Mouse (Mus musculus) spleen, postnatal 4 days (tissue): ENCODE results near the gene Kras.

Experiments used
- DNase-seq, 2 experiments: peaks; one replicate each; pipeline ENCODE4 v3.0.0; 2022; ENCODE audit warnings: low spot score in 2 of 2

Gene Kras

DNA sequence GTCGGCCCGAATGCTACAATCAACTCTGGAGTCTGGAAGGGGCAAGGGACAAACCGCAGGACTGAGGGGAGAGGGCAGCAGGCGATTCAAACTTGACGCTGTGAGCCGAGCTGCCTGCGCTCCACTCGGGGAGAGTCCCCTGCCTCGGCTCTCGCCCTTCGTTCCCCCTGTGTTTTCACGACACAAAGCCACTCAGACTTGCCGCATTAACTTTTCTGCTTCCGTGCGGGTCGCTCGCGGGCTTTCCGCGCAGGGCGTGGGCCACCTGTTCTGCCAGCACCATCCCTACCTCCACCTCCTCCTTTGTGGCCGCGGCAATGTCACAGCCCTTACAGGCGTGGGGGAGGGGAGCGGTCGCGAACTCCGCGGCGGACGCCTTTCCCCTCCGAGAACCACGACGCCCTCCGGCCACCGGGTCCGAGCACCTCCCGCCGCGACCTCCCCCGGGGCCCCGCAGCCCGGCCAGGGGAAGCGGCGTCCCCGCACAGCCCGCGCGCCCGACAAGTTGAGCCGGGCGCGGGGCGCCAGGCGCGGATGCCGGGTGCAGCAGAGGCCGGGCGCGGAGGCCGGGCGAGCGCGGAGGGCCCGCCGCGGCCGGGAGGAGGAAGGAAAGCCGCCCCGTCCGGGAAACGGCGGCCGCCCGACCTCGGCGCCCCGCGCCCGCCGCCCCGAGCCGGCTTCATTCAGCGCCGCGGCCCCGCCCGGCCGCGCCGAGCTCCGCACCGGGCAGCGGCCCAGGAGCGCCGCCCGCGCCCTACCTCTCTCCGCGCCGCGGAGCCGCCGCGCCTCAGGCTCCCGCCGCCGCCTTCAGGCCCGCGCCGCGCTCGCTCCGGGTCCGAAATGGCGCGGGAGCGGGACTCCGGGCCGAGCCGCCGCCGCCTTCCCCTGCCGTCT is 501 bp downstream of the Kras start:
- peak; percentile 68 to 87 for DNase-seq

DNA sequence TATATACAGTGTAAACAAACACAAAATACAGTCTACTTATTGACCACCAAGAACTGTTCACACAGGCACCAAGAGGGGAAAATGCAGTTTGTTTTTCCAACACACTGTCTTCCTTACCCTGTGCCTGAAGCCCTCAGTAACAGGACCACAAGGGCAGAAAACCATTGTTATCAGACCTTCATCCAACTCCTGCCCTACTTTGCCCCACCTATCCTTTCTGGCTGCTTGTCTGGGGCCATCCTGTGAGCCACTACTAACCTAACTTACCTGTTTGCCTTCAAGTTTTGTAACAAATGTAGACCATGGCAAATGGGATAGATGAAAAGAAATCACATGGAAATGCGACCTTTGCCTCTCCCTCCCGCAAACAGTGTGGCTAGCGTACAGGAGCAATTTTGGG is 2.2 kb downstream of the Kras start:
- DNase-seq, result no peak

DNA sequence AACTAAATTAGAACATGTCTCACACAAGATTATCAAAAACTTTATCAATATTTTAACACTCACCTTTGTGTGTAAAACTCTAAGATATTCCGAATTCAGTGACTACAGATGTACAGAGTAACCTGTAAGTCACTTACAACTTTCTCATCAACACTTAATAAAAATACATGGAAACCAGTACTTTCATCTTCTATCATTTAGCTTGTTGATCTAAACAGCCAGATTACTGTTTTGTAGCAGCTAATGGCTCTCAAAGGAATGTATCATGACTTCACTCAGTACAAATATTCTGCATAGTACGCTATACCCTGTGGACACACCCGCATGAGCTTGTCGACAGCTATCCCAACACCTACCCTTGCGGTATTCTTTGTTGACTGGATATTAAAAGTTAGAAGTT is 3.2 kb downstream of the Kras start:
- no peak for DNase-seq

DNA sequence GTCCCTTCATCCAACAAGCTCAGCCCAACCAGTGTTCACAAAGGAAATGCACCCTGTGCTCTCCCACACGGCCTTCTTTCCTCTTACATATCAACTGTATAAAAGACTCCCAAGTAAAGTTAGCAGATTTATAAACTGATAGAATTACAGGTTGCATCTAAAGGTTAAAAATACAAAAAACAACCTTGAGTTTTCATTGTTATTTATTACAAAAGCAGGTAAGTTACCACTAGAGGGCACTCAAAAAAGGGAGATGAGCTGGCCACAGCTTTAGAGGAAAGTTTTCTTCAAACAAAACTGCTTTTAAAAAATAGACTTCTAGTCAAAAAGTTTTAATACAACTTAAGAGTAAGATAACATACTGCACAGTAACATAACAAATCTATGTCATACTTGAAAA is 7.5 kb downstream of the Kras start:
- no peak for DNase-seq

DNA sequence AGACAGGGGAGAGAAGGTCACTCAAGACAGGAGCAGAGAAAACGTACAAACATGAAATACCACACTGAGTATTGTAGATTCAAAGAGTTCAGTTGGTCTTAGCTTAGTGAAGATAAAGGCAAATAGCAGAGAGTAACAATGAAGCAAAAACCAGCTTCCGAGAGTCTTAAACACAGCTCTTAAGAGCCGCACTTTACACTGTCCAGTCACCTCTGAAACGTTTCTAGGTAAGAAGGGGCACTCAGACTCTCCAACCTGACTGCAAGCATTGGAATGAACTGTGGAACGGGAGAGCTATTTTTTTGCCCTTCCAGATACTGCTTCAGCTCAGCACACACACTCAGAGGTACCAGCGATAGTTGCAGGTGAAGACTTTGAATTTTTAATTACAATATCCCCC is 9.8 kb downstream of the Kras start:
- no peak for DNase-seq

DNA sequence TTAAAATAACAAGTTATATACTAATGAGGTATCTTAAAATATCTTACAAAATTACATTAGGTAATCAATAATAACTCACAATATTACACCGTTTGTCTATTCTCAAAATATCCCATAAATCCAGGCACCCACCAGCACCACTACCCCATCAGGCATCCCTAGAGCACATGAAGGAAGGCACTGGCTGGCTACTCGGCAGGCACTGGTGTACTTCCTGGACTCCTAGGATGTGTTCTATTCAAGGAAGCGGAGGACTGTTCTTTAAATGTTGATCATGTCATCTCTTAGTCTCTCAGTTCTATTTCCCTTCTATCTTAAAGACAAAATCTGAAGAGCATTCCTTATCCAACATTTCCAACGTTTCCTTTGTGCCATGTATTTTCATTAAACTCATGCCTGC is 12.9 kb downstream of the Kras start:
- no peak for DNase-seq

DNA sequence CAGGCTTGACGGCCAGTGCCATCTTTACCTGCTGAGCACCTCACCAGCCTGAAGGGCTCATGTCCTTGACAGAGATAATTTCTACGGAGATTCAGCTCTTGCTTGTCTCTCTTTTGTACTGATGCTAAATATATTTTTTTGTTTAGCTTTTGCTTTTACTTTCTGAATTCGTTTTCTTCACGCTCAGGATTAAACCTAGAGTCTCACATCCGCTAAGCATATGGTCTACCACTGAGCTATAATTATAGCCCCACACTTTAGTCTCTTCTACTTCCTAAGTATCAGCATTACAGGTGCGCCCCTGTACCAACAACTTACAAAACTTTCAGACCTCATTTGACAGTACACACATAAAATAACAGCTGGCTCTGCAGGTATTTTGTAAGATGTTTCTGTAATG is 14.7 kb downstream of the Kras start:
- no peak for DNase-seq

DNA sequence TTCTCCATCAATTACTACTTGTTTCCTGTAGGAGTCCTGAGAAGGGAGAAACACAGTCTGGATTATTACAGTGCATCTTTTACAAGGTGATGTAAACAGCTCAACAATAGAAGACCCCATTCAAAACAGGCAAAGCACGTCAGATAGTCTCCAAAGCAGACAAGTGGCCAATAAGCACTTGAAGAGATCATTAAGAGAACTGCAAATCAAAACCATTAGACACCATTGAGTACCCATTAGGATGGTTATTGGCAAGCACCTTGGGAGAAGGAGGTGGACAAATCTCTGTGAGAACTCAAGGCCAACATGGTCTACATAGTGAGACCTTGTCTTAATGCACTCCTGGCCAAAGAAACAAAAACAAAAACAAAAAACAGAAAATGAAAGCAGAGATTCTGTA is 15.6 kb downstream of the Kras start:
- no peak for DNase-seq

DNA sequence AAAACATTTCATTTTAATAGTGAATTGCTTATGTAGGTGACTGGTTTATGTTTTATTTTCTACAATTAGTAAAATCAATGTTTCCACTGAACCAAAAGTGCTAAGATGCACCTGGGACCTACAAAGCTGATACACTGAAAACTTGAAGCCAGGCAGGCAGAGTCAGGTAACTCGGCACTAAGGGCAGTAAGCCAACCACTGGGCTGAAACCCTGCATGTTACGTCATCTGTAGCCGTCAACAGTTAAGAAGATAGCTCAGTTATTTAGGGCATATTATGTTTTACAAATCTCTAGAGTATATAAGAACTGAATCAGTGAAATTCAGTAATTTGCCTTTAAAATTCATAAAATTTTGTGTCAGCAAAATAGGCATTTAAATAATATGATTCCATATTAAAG is 23.7 kb downstream of the Kras start:
- no peak for DNase-seq

DNA sequence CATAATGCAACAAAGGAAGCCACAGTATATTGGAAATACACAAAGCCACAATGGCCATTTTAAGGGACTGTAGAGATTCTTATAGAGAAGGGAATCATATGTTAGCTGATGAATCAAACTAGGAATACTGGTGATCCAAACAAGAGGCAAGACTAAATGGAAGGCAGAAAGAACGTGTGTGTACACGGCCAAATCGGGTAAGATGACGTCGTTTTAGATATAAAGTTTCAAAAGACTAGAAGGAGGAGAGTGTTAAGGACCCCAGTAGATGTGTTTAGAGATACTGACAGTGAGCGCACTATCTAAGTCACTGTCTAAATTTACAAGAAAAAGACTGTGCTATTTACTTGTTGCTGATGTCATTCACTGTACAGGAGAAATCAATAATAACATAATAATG is 25.8 kb downstream of the Kras start:
- DNase-seq, result no peak

DNA sequence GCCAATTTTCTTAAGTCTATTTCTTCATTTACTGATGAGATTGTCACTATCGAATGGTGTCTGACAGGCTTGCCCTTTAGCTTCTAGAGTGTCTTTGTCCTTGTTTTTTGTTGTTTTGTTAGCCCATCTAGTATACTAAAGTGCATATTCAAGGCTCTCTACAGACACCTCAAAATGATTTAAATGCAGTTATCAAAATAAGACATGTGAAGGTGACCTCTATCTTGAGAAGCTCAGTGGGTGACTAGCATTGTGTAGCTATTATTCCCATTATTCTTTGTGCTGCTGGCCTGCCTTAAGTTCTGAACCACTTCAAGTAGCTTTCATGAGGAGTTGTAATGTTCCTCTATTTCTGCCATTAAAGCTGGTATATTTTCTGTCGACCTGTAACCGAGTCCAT is 34.2 kb downstream of the Kras start:
- no peak for DNase-seq

DNA sequence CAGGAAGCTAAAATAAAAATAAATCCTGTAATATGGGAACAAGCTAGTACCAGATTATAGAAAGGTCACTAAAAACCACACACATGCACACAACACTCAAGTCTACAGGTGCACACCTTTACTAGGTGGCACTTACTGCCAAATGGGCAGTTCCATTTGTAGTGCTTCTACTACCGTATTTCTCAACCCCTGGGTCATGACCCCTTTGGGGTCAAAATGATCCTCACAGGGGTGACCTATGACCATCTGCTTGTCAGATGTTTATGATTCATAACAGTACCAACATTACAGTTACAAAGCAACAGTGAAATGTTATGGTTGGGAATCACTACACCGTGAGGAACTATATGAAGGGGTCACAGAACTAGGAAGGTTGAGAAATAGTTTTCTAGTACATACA is 36.1 kb downstream of the Kras start:
- DNase-seq, result no peak

DNA sequence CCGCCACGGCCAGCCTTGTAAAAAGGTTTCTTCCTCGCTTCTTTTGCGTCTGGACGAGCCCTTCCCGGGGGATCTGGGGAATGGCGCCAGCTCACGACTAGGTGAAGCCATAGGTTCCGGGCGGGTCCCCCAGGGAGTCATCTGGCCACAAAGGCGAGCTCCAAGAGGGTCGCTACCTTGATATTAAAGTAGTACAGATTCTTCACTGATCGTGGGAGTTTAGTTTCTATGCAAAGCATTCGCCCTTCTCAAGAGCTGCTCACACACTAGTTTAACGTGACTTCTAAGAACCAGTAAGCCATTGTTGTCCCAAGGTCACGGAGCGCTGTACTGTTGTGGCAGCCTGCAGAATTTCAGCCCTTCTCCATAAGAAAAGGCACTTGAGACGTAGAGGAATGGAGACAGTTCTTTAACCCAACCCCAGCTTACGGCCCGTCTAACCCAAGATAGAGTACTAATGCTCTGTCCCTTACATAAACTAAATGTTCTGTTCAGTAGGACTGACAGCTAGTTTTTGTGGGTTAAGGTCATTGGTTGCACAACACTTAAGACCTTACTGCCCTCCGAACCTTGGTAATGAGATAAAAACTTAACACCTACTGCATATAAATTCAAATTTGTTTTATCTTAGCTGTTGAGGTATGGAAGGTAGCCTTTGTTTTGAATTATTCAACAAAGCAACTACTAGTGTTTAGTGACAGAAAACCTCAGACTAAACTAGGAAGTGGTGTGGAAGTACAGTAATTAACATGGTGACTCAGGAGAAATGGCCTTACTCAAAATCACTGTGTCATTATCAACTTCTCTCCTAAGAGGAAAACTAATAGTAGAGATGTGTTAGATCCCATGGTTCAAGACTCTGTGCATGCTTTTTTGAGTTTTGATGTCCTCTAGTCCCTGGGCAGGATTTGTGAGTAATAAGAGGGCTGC is 38.4 kb downstream of the Kras start:
- no peak for DNase-seq

DNA sequence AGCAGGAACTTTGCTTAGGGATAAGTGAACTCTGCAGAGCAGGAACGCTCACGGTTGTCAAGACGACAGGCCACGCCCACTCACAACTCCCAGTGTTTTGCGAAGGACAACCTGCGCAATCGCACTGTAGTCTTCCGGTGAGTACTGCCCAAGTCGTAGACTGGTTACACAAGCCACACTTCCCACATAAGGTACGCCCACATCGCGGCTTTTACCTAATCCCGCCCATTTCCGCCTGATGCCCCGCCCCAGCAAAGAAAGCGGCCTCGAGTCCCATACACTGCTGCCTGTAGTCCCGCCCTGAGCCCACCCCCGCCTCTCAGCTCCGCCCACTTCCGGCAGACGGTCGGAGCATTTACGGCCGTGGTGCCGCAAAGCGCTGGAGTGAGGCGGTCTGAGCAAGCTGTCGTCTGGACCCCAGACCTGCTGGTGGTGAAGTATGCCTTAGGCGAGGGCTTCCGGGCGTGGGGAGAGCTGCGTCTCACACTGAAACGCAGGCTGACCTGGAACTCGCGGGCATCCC is 39.2 kb downstream of the Kras start, which contains the start of the genes Casc1 and Etfrf1:
Casc1 (minus strand) TSS at position 190 of the 523 bp plus-strand sequence.
Etfrf1 (plus strand) TSS at position 319 of the 523 bp plus-strand sequence.
- DNase-seq, result peak; percentile 96 to 97

DNA sequence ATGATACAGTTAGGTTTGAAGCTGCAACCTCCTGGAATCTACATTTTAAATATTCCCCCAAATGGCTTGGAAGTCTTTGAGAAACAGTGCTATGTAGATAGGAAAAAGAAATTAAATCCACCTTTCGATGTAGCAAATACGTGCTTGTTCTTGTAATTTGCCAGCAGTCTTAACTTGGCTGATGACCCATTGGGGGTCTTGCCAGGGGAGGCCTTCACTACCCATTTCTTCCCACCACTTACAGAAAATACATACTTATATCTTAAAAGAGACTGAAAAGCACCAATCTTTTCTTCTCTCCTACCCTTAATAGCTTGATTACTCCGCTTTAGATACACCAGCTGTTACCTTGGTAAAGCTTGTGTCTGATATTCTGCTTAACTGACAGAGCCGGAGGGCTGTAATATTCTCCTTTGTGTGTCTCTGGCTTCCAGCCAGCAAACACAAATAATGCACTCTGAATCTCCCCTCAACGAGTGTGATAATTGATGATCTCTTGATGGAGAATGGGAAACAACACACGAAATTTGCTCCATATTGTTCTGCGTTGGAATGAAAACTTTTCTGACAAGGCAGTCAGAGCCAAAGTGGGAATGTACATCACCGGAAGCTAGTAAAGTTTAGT is 39.9 kb downstream of the Kras start:
- DNase-seq, result no peak

DNA sequence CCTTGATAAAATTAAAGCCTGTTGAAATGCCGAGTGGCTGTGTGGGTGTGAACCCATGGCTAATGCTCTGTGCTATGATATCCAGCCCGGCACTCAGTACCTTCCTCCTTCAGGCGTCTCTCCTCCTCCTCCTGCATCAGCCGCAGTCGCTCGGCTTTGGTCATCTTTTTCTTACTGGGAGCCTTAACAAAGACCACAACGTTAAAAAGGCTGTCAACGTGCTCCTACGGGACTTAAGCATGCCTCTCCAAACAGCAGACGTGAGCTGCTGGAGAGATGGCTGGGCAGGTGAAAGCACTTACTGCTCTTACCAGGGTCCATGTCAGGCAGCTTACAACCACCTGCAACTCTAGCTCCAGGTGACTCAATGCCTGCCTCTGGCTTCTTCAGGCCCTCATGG is 44.9 kb downstream of the Kras start:
- peak in 1 of 2 experiments; percentile 38 for DNase-seq

DNA sequence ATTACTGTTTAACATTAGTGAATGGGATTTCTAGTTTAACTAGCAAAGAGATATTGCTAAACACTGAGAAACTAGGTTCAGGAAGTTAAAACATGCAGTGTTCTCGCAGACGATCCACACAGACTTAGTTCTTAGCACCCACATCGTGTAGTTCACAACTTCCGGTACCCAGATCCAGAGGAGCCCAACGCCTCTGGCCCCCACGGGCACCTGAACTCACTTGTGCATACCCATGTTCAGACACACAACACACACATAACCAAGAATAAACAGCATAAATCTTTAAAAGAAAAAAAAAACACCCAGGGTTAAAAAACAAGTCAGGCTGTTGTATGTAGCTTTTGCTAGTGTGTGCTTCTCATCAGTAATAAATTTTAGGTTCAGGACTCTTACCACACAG is 45.6 kb downstream of the Kras start:
- DNase-seq, result peak in 1 of 2 experiments; percentile 55

DNA sequence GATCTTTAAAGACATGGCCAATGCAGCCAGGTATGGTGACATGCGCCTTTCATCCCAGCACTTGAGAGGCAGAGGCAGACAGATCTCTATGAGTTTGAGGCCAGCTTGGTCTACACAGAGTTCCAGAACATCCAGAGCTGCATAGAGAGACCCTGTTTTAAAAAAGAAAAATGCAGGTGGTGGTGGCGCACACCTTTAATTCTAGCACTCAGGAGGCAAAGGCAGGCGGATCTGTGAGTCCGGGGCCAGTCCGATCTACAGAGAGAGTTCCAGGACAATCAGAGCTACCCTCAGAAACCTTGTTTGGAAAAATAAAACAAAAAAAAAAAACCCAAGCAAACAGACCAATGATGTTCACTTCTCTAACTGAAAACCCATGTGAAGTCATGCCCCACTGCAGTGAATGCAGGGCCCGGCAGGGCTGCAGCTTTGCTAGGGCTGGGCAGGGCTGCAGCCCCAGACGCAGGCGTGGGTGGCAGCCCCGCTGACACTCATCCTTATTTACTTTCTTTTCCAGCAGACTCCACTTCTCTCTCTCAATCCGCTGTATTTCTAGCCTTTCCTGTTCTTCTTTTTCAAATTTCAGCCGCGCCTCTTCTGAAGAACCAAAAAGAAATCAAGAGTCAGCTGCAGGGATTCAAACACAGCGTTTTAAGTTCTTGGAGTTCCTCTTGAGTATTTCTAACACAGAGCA is 47.5 kb downstream of the Kras start:
- DNase-seq, result peak in 1 of 2 experiments; percentile 39

DNA sequence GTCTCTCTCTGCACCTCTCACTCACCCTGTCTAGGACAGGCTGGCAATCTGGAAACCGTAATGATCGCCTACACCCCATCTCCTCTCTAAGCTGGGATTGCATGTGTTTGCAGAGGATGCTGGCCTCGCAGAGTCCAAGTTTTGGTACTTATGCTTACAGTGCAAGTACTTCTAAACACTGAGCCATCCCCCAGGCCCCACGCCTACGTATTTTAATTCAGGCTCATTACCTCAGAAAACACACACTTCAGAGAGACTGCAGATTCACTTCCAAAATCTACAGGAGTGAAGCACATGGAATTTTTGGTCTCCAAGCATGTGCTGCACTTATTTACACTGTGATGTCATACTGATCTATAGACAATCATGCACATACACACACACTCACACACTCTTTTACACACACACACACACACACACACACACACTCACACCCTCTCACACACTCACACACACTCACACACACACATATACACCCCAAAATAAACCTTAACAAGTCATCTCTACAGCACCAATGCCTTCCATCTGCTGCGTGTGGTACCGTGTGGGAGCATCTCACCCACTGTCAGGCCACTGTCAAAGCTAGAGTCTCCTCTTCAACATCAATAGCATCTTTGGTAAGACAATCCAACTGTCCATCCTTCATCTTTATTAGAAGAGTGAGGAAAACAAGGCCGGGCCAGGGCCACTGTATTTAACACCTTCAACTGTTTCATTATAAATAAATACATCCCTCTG is 51.9 kb downstream of the Kras start:
- no peak for DNase-seq

DNA sequence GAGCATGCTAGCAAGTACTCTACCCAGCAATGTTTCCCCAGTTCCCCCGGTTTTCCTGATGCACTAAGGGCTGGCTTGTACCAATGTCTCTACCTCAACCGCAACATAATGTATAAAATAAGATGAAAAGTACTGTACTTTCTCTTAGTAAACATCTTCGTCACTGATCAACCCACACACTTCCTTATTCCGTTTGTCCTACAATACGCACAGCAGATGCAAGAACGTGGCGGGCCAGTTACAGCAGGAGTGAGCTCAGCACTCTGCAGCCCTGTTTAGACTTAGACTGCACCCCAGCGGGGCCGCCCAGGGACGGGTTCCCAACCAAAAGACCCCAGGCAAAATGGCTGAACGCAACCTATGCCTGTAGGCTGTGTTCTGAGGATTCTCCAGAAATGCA is 56.6 kb downstream of the Kras start:
- DNase-seq, result no peak

DNA sequence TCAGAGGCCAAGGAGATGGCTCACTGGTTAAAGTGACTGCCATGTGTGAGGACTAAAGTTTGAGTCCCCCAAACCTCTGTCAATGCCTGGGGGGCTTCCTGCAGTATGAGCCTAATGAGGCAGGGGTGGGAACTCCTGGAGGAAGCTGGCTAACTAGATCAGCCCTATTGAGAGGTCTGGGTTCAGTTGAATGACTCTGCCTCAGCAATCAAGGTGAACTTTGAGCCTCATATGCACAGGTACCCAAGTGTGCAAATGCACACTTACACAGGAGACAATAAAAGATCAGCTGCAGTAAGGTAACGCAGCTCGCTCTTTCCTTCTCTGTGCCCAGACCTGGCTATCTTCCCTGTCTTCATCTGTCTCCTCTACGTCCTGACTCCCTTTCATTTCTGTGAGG is 57.0 kb downstream of the Kras start:
- DNase-seq, result no peak
